Mouse (Mus musculus) MEL (cell line): ENCODE data around the gene Hrasls5.

Source experiments
- CTCF ChIP-seq, 3 experiments: IDR thresholded peaks in 2 of 3; conservative IDR thresholded peaks in 1 of 3; 2 replicates each; pipeline ENCODE4 v1.5.1; 2011 to 2012; ENCODE audit warnings: low read length in 3 of 3, low read depth in 2 of 3, mild to moderate bottlenecking in 2 of 3, improper control_type of control experiment in 1 of 3, inconsistent platforms in 1 of 3, mixed read lengths in 1 of 3, moderate library complexity in 1 of 3; ENCODE audit not compliant: control insufficient read depth in 1 of 3, insufficient read depth in 1 of 3, poor library complexity in 1 of 3, severe bottlenecking in 1 of 3
- POLR2A ChIP-seq, 2 experiments: IDR thresholded peaks; 2 replicates each; pipeline ENCODE4 v1.6.1; 2011 to 2012; ENCODE audit warnings: low read length in 2 of 2, mild to moderate bottlenecking in 2 of 2, control low read depth in 1 of 2, improper control_type of control experiment in 1 of 2, low read depth in 1 of 2, moderate library complexity in 1 of 2; ENCODE audit not compliant: control insufficient read depth in 1 of 2, insufficient read depth in 1 of 2, poor library complexity in 1 of 2
- SIN3A ChIP-seq: IDR thresholded peaks from 2 replicates; pipeline ENCODE4 v1.6.1; 2012; ENCODE audit warnings: low read length, improper control_type of control experiment, inconsistent platforms

DNA sequence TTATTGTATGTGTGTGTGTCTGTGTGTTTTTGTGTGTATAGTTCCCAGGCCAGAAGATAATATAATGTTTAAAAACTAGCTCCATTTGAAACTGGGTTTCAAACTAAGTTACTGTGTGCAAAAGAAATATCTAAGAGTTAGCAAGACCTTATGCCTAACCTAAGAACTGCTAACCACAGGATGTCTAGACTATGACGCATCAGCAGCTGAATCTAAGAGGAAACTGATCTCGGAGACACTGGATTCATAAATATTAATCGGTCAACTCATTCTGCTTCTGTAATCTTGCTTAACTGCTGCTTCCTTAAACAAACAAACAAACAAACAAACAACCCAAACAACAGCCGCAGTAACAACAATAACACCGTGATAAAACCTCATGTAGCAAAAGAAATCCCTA, 42.7 kb upstream of the Hrasls5 start:
- TF ChIP-seq SIN3A (no peak), CTCF (IDR thresholded peaks at IDR 0.05 in 2 of 3, conservative IDR thresholded peaks at IDR 0.05 in 1 of 3; ENCODE audit: control insufficient read depth in 1 of 3, insufficient read depth in 1 of 3, low read depth in 2 of 3, low read length in 3 of 3, poor library complexity in 1 of 3, severe bottlenecking in 1 of 3) (no peak), POLR2A (IDR thresholded peaks at IDR 0.05; ENCODE audit: control insufficient read depth in 1 of 2, insufficient read depth in 1 of 2, low read depth in 1 of 2, low read length in 2 of 2, poor library complexity in 1 of 2) (no peak)
